Mouse (Mus musculus): ENCODE data around the gene Gm42878. TPM values are rescaled to one million over a fixed set of nuclear protein-coding genes. Genes with fewer than 3 reads are reported as not detected.
A peak's percentile ranks its signal among the peaks of the same experiment; 100 is the strongest.

Gm42878 gene
- total and polyA plus RNA-seq, 3 experiments = 1.0 TPM; not detected in 2

DNA sequence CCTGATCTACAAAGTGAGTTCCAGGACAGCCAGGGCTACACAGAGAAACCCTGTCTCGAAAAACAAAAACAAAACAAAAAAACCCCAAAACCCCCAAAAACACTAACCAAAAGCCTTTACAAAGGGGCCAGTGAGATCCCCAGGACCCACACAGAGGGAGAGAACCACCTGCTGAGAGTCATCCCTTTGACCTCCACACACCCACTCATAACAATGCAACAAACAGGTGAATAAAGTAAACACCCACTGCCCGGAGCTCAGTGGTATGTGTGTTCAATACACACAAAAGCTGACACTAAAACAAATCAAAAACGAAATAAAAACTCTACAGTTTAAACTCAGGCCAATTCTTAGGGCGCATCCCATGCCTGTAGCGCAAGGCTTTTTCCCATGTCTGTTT, 5.2 kb downstream of the Gm42878 start:
- dilution Hi-C loops (cut with MboI; ENCODE audit: extremely low pct_ligation_motif_present, extremely low pct_unique_long_range_greater_than_20kb, low sequenced_read_pairs) (no loop called here), in situ Hi-C loops (cut with MboI; ENCODE audit: low pct_ligation_motif_present, low pct_unique_long_range_greater_than_20kb, low sequenced_read_pairs) (no loop called here)
- Histone ChIP-seq H3K4me2 (ENCODE audit: insufficient read depth, low read depth, poor library complexity, severe bottlenecking) (no peak overlapping the region), H3K36me3 (replicated peaks in 1 of 2; ENCODE audit: control insufficient read depth in 1 of 2, insufficient read depth in 1 of 2, low read length in 1 of 2) (peaks cover 20 to 51% of the 10 kb centered on the region in 2 experiments), H3K9ac (ENCODE audit: insufficient read depth, low read depth) (no peak overlapping the region), H3K79me2 (replicated peaks; ENCODE audit: control insufficient read depth, extremely low read depth, insufficient read depth, poor library complexity, severe bottlenecking) (peaks cover 48% of the 10 kb centered on the region), H3K4me3 (replicated peaks in 1 of 3; ENCODE audit: low read depth in 2 of 3, low read length in 2 of 3, poor library complexity in 1 of 3) (no peak overlapping the region), H3K9me3 (replicated peaks; ENCODE audit: low read length) (no peaks in the 10 kb centered on the region), H3K27me3 (replicated peaks) (no peaks in the 10 kb centered on the region), H3K4me1 (ENCODE audit: control insufficient read depth in 1 of 2, insufficient read depth in 2 of 2) (peaks cover 7 to 54% of the 10 kb centered on the region in 2 experiments), H3K27ac (ENCODE audit: insufficient read depth, low read depth) (no peak overlapping the region)
- DNase-seq (ENCODE audit: extremely low read depth) = no peak
- no peak for TF ChIP-seq USF1 (IDR thresholded peaks at IDR 0.05; ENCODE audit: low read depth, low read length)

DNA sequence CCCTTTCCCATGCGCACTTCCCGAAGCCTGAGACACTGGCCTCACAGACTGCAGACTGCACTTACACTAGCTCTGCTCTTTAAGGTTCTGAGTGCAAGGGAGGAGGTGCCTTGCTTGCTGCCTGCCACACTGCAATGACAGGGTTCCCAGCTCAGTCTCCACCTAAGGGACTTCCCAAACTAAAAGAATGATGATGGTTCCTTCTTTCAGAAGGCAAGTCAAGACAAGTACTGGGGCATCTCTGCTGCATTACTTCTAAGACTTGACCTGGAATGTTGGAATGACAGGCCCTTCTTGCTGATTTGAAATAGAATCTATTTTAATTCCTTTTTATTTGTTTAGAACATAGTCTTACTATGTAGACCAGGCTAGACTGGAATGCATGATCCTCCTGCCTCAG, 7.7 kb downstream of the Gm42878 start:
- DNase-seq (ENCODE audit: extremely low read depth) = no peak
- in situ Hi-C loops (cut with MboI; ENCODE audit: low pct_ligation_motif_present, low pct_unique_long_range_greater_than_20kb, low sequenced_read_pairs) = no loop called here

DNA sequence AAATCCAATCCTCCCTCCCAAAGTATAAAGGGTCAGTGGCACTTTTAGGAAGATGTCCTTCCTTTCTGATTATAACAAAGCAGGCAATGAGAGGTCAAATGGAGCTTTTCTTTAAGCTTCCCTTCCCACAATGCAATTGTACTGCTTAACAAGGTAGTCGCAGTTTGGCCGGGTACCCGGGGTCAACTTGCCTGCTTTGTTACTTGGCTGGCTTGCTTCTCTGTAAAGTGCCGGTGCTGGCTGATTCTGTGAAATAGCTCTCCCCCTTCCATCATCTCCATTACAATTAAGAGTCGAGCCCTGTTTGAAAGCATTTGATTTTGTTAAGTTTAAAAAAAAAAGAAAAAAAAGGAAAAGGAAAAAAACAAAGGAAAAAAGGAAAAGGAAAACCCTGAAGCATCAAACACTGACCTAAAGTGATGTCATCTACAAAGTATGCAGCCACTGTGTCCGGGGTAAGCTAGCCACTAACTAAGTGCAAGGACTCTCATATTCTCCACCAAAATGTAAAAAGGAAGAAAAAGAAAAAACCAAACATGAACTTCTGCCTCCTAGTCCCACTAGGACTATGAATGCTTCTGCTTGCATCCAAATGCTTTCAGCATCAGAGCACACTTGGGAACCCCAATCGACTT, 8.2 kb downstream of the Gm42878 start:
- Histone ChIP-seq H3K9ac (ENCODE audit: insufficient read depth, low read depth) (no peak overlapping the region), H3K79me2 (replicated peaks; ENCODE audit: control insufficient read depth, extremely low read depth, insufficient read depth, poor library complexity, severe bottlenecking) (peaks cover 20% of the 10 kb centered on the region), H3K4me2 (ENCODE audit: insufficient read depth, low read depth, poor library complexity, severe bottlenecking) (no peak overlapping the region), H3K4me3 (replicated peaks in 1 of 3; ENCODE audit: low read depth in 2 of 3, low read length in 2 of 3, poor library complexity in 1 of 3) (no peak overlapping the region), H3K27me3 (replicated peaks) (no peaks in the 10 kb centered on the region), H3K4me1 (ENCODE audit: control insufficient read depth in 1 of 2, insufficient read depth in 2 of 2) (peaks cover 7 to 29% of the 10 kb centered on the region in 2 experiments), H3K9me3 (replicated peaks; ENCODE audit: low read length) (no peaks in the 10 kb centered on the region), H3K27ac (ENCODE audit: insufficient read depth, low read depth) (peak overlapping the region; percentile 54; the same call in 1 of the 2 replicates), H3K36me3 (replicated peaks in 1 of 2; ENCODE audit: control insufficient read depth in 1 of 2, insufficient read depth in 1 of 2, low read length in 1 of 2) (peaks cover 47 to 78% of the 10 kb centered on the region in 2 experiments)
- no peak for TF ChIP-seq ZNF384 (IDR thresholded peaks at IDR 0.05; ENCODE audit: low read depth, low read length)
- no peak for TF ChIP-seq MAX (IDR thresholded peaks at IDR 0.05; ENCODE audit: low read length)
- TF ChIP-seq JUND (conservative IDR thresholded peaks at IDR 0.05; ENCODE audit: low read depth, low read length) = no peak
- no peak for TF ChIP-seq UBTF (IDR thresholded peaks at IDR 0.05; ENCODE audit: low read depth, low read length)
- no peak for TF ChIP-seq POLR2A (IDR thresholded peaks at IDR 0.05; ENCODE audit: low read depth, low read length)
- no peak for TF ChIP-seq ZC3H11A (IDR thresholded peaks at IDR 0.05; ENCODE audit: low read depth, low read length)
- TF ChIP-seq BHLHE40 (IDR thresholded peaks at IDR 0.05; ENCODE audit: low read depth, low read length) = no peak
- no peak for TF ChIP-seq NRF1 (IDR thresholded peaks at IDR 0.05; ENCODE audit: low read depth, low read length)
- TF ChIP-seq CHD2 (IDR thresholded peaks at IDR 0.05; ENCODE audit: low read length) = no peak
- no peak for TF ChIP-seq MAFK (IDR thresholded peaks at IDR 0.05; ENCODE audit: insufficient replicate concordance, low read length)
- TF ChIP-seq ELF1 (IDR thresholded peaks at IDR 0.05; ENCODE audit: low read depth, low read length) = no peak
- no peak for TF ChIP-seq USF2 (conservative IDR thresholded peaks at IDR 0.05; ENCODE audit: low read depth, low read length)
- dilution Hi-C loops (cut with MboI; ENCODE audit: extremely low pct_ligation_motif_present, extremely low pct_unique_long_range_greater_than_20kb, low sequenced_read_pairs) = no loop called here
- in situ Hi-C loops (cut with MboI; ENCODE audit: low pct_ligation_motif_present, low pct_unique_long_range_greater_than_20kb, low sequenced_read_pairs) = no loop called here
- no peak for DNase-seq (ENCODE audit: extremely low read depth)

More for the DNA sequence above, 7.7 kb downstream of the Gm42878 start:
- dilution Hi-C loops (cut with MboI; ENCODE audit: extremely low pct_ligation_motif_present, extremely low pct_unique_long_range_greater_than_20kb, low sequenced_read_pairs) = no loop called here
- H3K4me1 ChIP-seq (ENCODE audit: control insufficient read depth in 1 of 2, insufficient read depth in 2 of 2) = peaks cover 7 to 34% of the 10 kb centered on the region in 2 experiments
- no peak overlapping the region for H3K4me2 ChIP-seq (ENCODE audit: insufficient read depth, low read depth, poor library complexity, severe bottlenecking)
- no peak overlapping the region for H3K9ac ChIP-seq (ENCODE audit: insufficient read depth, low read depth)
- TF ChIP-seq CHD1 (IDR thresholded peaks at IDR 0.05; ENCODE audit: low read depth, low read length) (peak; percentile 92; the same call in 1 of the 2 replicates), MYC (IDR thresholded peaks at IDR 0.05; ENCODE audit: low read depth, low read length) (no peak), IRF4 (IDR thresholded peaks at IDR 0.05; ENCODE audit: low read depth, low read length) (0 out of 2 replicates have a peak, but pooled peaks have one; percentile 12)
- H3K27me3 ChIP-seq (replicated peaks) = no peaks in the 10 kb centered on the region
- peaks cover 42 to 73% of the 10 kb centered on the region in 2 experiments for H3K36me3 ChIP-seq (replicated peaks in 1 of 2; ENCODE audit: control insufficient read depth in 1 of 2, insufficient read depth in 1 of 2, low read length in 1 of 2)
- H3K27ac ChIP-seq (ENCODE audit: insufficient read depth, low read depth) = 0 out of 2 replicates have a peak overlapping the region, but pooled peaks have one; percentile 54
- peaks cover 25% of the 10 kb centered on the region for H3K79me2 ChIP-seq (replicated peaks; ENCODE audit: control insufficient read depth, extremely low read depth, insufficient read depth, poor library complexity, severe bottlenecking)
- no peak overlapping the region for H3K4me3 ChIP-seq (replicated peaks in 1 of 3; ENCODE audit: low read depth in 2 of 3, low read length in 2 of 3, poor library complexity in 1 of 3)
- no peaks in the 10 kb centered on the region for H3K9me3 ChIP-seq (replicated peaks; ENCODE audit: low read length)
